Mouse (Mus musculus) erythroblast, embryonic 14.5 days (primary cell): ENCODE results near the gene H2afz.

Source experiments
- GATA1 ChIP-seq: IDR thresholded peaks from 2 replicates; pipeline ENCODE4 v1.6.1; 2012; ENCODE audit warnings: low read length, inconsistent platforms, mixed read lengths
- TAL1 ChIP-seq: IDR thresholded peaks from 3 replicates; pipeline ENCODE4 v1.6.1; 2012; ENCODE audit warnings: low read length, inconsistent platforms, mixed read lengths

DNA sequence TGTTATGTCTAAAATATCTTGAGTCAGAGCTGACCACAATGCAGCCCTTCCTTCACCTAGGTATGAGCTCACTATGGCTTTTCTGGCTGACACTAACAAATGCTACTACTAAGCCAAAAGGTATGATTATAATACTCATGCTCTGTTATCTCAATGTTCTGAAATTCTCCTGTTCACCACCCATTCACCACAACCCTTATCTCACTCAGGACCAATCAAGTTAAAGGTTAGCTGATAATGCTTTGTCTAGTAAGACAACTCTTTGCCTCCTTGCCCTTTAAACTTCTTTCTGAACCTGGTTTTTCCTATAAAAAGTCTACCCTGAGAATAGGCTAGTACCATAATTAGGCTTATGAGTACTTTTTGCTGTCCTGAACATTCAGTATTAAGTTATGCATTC is 26.1 kb upstream of the H2afz start:
- TF ChIP-seq GATA1 (no peak), TAL1 (no peak)
